Mouse (Mus musculus): Measurements from ENCODE around the gene Ppp1r3e. TPM values are rescaled to one million over a fixed set of nuclear protein-coding genes. Genes with fewer than 3 reads are reported as not detected.
A peak's percentile ranks its signal among the peaks of the same experiment; 100 is the strongest.

Gene Ppp1r3e
- total and polyA plus RNA-seq, 3 experiments, result 0.51 to 1.4 (median 1.3) TPM

- H3K36me3 ChIP-seq (replicated peaks in 1 of 2; ENCODE audit: control insufficient read depth in 1 of 2, insufficient read depth in 1 of 2, low read length in 1 of 2), result no peaks in the 10 kb centered on the region
- H3K9me3 ChIP-seq (replicated peaks; ENCODE audit: low read length), result no peaks in the 10 kb centered on the region
- H3K4me1 ChIP-seq (ENCODE audit: control insufficient read depth in 1 of 2, insufficient read depth in 2 of 2), result peaks cover 4 to 5% of the 10 kb centered on the region in 2 experiments; a peak in 2 of 4 replicates
- DNase-seq (ENCODE audit: extremely low read depth), result no peak
- no peaks in the 10 kb centered on the region for H3K79me2 ChIP-seq (replicated peaks; ENCODE audit: control insufficient read depth, extremely low read depth, insufficient read depth, poor library complexity, severe bottlenecking)
- no peak overlapping the region for H3K4me2 ChIP-seq (ENCODE audit: insufficient read depth, low read depth, poor library complexity, severe bottlenecking)
- H3K9ac ChIP-seq (ENCODE audit: insufficient read depth, low read depth), result no peak overlapping the region
- no peaks in the 10 kb centered on the region for H3K27me3 ChIP-seq (replicated peaks)
- dilution Hi-C loops (cut with MboI; ENCODE audit: extremely low pct_ligation_motif_present, extremely low pct_unique_long_range_greater_than_20kb, low sequenced_read_pairs), result no loop called here
- in situ Hi-C loops (cut with MboI; ENCODE audit: low pct_ligation_motif_present, low pct_unique_long_range_greater_than_20kb, low sequenced_read_pairs), result no loop called here
- no peak overlapping the region for H3K27ac ChIP-seq (ENCODE audit: insufficient read depth, low read depth)
- TF ChIP-seq JUND (conservative IDR thresholded peaks at IDR 0.05; ENCODE audit: low read depth, low read length) (no peak), POLR2A (IDR thresholded peaks at IDR 0.05; ENCODE audit: low read depth, low read length) (no peak), ELF1 (IDR thresholded peaks at IDR 0.05; ENCODE audit: low read depth, low read length) (no peak), ZMIZ1 (IDR thresholded peaks at IDR 0.05; ENCODE audit: low read depth, low read length) (no peak), MAZ (IDR thresholded peaks at IDR 0.05; ENCODE audit: low read depth, low read length) (no peak), E2F4 (IDR thresholded peaks at IDR 0.05; ENCODE audit: insufficient replicate concordance, low read depth, low read length) (no peak), MAX (IDR thresholded peaks at IDR 0.05; ENCODE audit: low read length) (no peak), PAX5 (IDR thresholded peaks at IDR 0.05; ENCODE audit: low read length) (no peak), JUN (IDR thresholded peaks at IDR 0.05; ENCODE audit: insufficient read depth, low read depth, low read length) (no peak), ZC3H11A (IDR thresholded peaks at IDR 0.05; ENCODE audit: low read depth, low read length) (no peak)
- no peak overlapping the region for H3K4me3 ChIP-seq (replicated peaks in 1 of 3; ENCODE audit: low read depth in 2 of 3, low read length in 2 of 3, poor library complexity in 1 of 3)
Measured at GRCm38 (mm10) chr14:54868026-54868425, 9.3 kb downstream of the Ppp1r3e start.

- DNase-seq (ENCODE audit: extremely low read depth), result peak; percentile 30
- H3K36me3 ChIP-seq (replicated peaks in 1 of 2; ENCODE audit: control insufficient read depth in 1 of 2, insufficient read depth in 1 of 2, low read length in 1 of 2), result no peaks in the 10 kb centered on the region
- no peaks in the 10 kb centered on the region for H3K27me3 ChIP-seq (replicated peaks)
- H3K4me1 ChIP-seq (ENCODE audit: control insufficient read depth in 1 of 2, insufficient read depth in 2 of 2), result peaks cover 4 to 5% of the 10 kb centered on the region in 2 experiments; a peak in 2 of 4 replicates
- in situ Hi-C loops (cut with MboI; ENCODE audit: low pct_ligation_motif_present, low pct_unique_long_range_greater_than_20kb, low sequenced_read_pairs), result no loop called here
- H3K9ac ChIP-seq (ENCODE audit: insufficient read depth, low read depth), result no peak overlapping the region
- H3K79me2 ChIP-seq (replicated peaks; ENCODE audit: control insufficient read depth, extremely low read depth, insufficient read depth, poor library complexity, severe bottlenecking), result no peaks in the 10 kb centered on the region
- H3K4me2 ChIP-seq (ENCODE audit: insufficient read depth, low read depth, poor library complexity, severe bottlenecking), result no peak overlapping the region
- dilution Hi-C loops (cut with MboI; ENCODE audit: extremely low pct_ligation_motif_present, extremely low pct_unique_long_range_greater_than_20kb, low sequenced_read_pairs), result no loop called here
- no peaks in the 10 kb centered on the region for H3K9me3 ChIP-seq (replicated peaks; ENCODE audit: low read length)
- no peak overlapping the region for H3K27ac ChIP-seq (ENCODE audit: insufficient read depth, low read depth)
- TF ChIP-seq KAT2A (IDR thresholded peaks at IDR 0.05; ENCODE audit: insufficient replicate concordance, low read length) (no peak), CTCF (conservative IDR thresholded peaks at IDR 0.05 in 1 of 2, IDR thresholded peaks at IDR 0.05 in 1 of 2; ENCODE audit: low read depth in 2 of 2, low read length in 2 of 2) (peak; percentile 51 to 71), PAX5 (IDR thresholded peaks at IDR 0.05; ENCODE audit: low read length) (no peak), ZMIZ1 (IDR thresholded peaks at IDR 0.05; ENCODE audit: low read depth, low read length) (no peak)
- H3K4me3 ChIP-seq (replicated peaks in 1 of 3; ENCODE audit: low read depth in 2 of 3, low read length in 2 of 3, poor library complexity in 1 of 3), result no peak overlapping the region
Measured at GRCm38 (mm10) chr14:54866936-54867335, 10.4 kb downstream of the Ppp1r3e start.

GRCm38 (mm10) chr14:54866268-54866667 lies 11.1 kb downstream of the Ppp1r3e start:
- Histone ChIP-seq H3K36me3 (replicated peaks in 1 of 2; ENCODE audit: control insufficient read depth in 1 of 2, insufficient read depth in 1 of 2, low read length in 1 of 2) (no peaks in the 10 kb centered on the region), H3K27me3 (replicated peaks) (no peaks in the 10 kb centered on the region), H3K9ac (ENCODE audit: insufficient read depth, low read depth) (no peak overlapping the region), H3K79me2 (replicated peaks; ENCODE audit: control insufficient read depth, extremely low read depth, insufficient read depth, poor library complexity, severe bottlenecking) (no peaks in the 10 kb centered on the region), H3K4me1 (ENCODE audit: control insufficient read depth in 1 of 2, insufficient read depth in 2 of 2) (peaks cover 4 to 5% of the 10 kb centered on the region in 2 experiments; a peak in 2 of 4 replicates), H3K4me2 (ENCODE audit: insufficient read depth, low read depth, poor library complexity, severe bottlenecking) (no peak overlapping the region), H3K9me3 (replicated peaks; ENCODE audit: low read length) (no peaks in the 10 kb centered on the region), H3K27ac (ENCODE audit: insufficient read depth, low read depth) (no peak overlapping the region), H3K4me3 (replicated peaks in 1 of 3; ENCODE audit: low read depth in 2 of 3, low read length in 2 of 3, poor library complexity in 1 of 3) (no peak overlapping the region)
- TF ChIP-seq SMC3 (IDR thresholded peaks at IDR 0.05; ENCODE audit: low read depth, low read length), result no peak
- no peak for TF ChIP-seq ZMIZ1 (IDR thresholded peaks at IDR 0.05; ENCODE audit: low read depth, low read length)
- TF ChIP-seq RCOR1 (conservative IDR thresholded peaks at IDR 0.05; ENCODE audit: low read depth, low read length), result no peak
- no peak for TF ChIP-seq JUND (conservative IDR thresholded peaks at IDR 0.05; ENCODE audit: low read depth, low read length)
- no peak for TF ChIP-seq ETS1 (conservative IDR thresholded peaks at IDR 0.05; ENCODE audit: low read depth, low read length)
- no peak for TF ChIP-seq CHD1 (IDR thresholded peaks at IDR 0.05; ENCODE audit: low read depth, low read length)
- no peak for TF ChIP-seq ELF1 (IDR thresholded peaks at IDR 0.05; ENCODE audit: low read depth, low read length)
- DNase-seq (ENCODE audit: extremely low read depth), result no peak
- dilution Hi-C loops (cut with MboI; ENCODE audit: extremely low pct_ligation_motif_present, extremely low pct_unique_long_range_greater_than_20kb, low sequenced_read_pairs), result no loop called here
- in situ Hi-C loops (cut with MboI; ENCODE audit: low pct_ligation_motif_present, low pct_unique_long_range_greater_than_20kb, low sequenced_read_pairs), result no loop called here
